Mouse (Mus musculus) liver, postnatal 0 days (tissue): Measurements from ENCODE around the gene Samd8.

Experiments
- CTCF ChIP-seq: sonication (generic); IDR thresholded peaks from 2 replicates; pipeline ENCODE4 v1.5.1; 2016; ENCODE audit warnings: antibody characterized with exemption, low read depth
- EP300 ChIP-seq: IDR thresholded peaks from 2 replicates; pipeline ENCODE4 v1.6.1; 2016; ENCODE audit warnings: antibody characterized with exemption, low read depth, mild to moderate bottlenecking

DNA sequence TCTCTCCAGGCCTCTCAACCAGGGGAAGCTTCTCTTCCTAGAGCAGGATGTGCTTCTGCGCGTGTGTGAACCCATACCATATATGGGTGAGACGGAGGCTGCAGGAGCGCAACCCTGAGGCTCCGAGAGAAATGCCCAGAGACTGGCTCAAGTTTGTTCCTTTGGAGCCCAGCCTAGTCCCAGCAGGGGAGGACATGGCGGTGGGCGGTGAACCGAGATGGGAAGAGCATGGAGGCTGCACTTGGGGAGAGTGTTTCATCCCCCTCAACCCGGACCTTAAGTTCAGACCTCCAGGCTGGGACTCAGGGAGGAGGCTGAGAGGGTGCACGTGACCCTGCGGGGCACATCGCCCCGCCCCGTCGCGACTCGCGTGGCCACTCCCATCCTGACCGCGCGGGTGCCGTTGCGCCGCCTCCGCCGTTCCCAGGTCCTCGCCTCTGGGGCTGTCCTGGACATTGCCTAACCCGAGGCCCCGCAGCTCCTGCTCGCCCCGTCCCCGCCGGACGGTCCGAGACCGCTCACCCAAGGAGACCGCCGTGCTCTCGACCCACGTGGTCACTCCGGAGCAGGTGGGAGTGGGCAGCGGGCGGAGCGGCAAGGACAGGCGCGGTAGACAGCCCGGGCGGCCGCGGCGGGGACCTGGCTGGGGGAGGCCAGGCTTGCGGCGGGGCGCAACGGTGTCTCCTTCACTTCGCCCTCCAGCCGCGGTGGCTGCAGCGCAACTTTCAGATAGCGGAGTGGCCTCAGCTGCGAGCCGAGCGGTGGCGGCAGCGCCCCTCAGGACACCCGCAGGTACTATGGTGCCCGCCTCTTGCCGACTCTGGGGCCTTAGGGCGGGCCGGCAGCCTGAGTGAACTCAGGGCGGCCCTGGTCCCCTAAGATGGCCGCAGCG is 80.8 kb downstream of the Samd8 start:
- 0 out of 2 replicates have a peak, but pooled peaks have one; percentile 24 for TF ChIP-seq CTCF
- peak; percentile 4; the same call in 1 of the 2 replicates for TF ChIP-seq EP300
